Mouse (Mus musculus) forebrain, embryonic 15.5 days (tissue): ENCODE measurements at regions not wholly inside any gene's neighbourhood (a gene's known extent, or its start where the extent isn't known, plus 50 kb on each side); places are given as distances from the start of the nearest gene placed in this dataset.

ENCODE experiments used
- ATAC-seq: fragments of 200-750 bp; cut with Nextera tagmentation; replicated peaks from 2 replicates; pipeline ENCODE4 v1.8.0; 2017; ENCODE audit warnings: mild to moderate bottlenecking, moderate TSS enrichment, moderate library complexity
- H3K27ac ChIP-seq: fragments of 300-500 bp; sonication (generic); replicated peaks from 2 replicates; pipeline ENCODE4 v1.5.1; 2015; ENCODE audit warnings: mild to moderate bottlenecking, inconsistent platforms
- H3K27me3 ChIP-seq: fragments of 300-500 bp; sonication (generic); 2 replicates; pipeline ENCODE4 v1.6.1; 2015; ENCODE audit warnings: inconsistent platforms
- H3K36me3 ChIP-seq: fragments of 300-500 bp; sonication (generic); 2 replicates; pipeline ENCODE4 v1.6.1; 2015; ENCODE audit warnings: mild to moderate bottlenecking, inconsistent platforms
- H3K4me1 ChIP-seq: fragments of 300-500 bp; sonication (generic); 2 replicates; pipeline ENCODE4 v1.6.1; 2015; ENCODE audit warnings: inconsistent platforms
- H3K4me2 ChIP-seq: fragments of 300-500 bp; sonication (generic); replicated peaks from 2 replicates; pipeline ENCODE4 v1.6.1; 2015; ENCODE audit warnings: mild to moderate bottlenecking, inconsistent platforms
- H3K4me3 ChIP-seq: fragments of 300-500 bp; sonication (generic); 2 replicates; pipeline ENCODE4 v1.5.1; 2015; ENCODE audit warnings: mild to moderate bottlenecking, inconsistent platforms
- H3K9ac ChIP-seq: fragments of 300-500 bp; sonication (generic); replicated peaks from 2 replicates; pipeline ENCODE4 v1.6.1; 2015; ENCODE audit warnings: mild to moderate bottlenecking, inconsistent platforms
- H3K9me3 ChIP-seq: fragments of 300-500 bp; sonication (generic); 2 replicates; pipeline ENCODE4 v1.6.1; 2016; ENCODE audit warnings: inconsistent platforms
- WGBS: fragments of 180-500 bp; shearing (Covaris S2); methylation state at CpG from one replicate; pipeline ENCODE4 v1.1.7; 2015; ENCODE audit warnings: mixed read lengths; 5-methylcytosine and 5-hydroxymethylcytosine counted together

DNA sequence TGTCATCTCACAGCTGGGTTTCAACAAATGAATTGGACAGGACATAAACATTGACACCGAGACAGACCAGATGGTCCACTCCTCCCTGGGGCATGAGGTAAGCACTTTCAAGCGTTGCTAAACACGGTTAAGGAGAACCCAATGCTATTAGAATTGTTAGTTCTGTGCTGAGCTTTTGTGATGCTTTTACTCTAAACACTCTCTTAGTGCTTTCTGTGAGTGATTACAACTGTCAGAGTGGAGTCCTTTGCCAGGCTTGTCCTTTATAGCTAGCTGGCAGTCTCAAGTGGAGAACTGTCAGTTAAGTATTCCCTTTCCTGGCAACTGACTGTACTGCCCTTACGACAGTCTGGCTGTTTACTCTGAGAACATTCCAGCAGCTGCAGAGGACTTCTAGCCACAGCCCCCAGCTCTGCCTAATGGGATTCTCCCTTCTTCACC lies 95.6 kb upstream of the Ccng1 start:
- ATAC-seq: peak; percentile 63; the same call in 1 of the 2 replicates
- no peaks in the 10 kb centered on the region for H3K4me1 ChIP-seq
- no peaks in the 10 kb centered on the region for H3K9me3 ChIP-seq
- H3K4me3 ChIP-seq: no peak overlapping the region
- H3K9ac ChIP-seq: no peak overlapping the region
- H3K27me3 ChIP-seq: no peaks in the 10 kb centered on the region
- no peak overlapping the region for H3K27ac ChIP-seq
- 47% methylated on average over 4 of the region's 4 CpGs for WGBS
- no peak overlapping the region for H3K4me2 ChIP-seq
- no peaks in the 10 kb centered on the region for H3K36me3 ChIP-seq

DNA sequence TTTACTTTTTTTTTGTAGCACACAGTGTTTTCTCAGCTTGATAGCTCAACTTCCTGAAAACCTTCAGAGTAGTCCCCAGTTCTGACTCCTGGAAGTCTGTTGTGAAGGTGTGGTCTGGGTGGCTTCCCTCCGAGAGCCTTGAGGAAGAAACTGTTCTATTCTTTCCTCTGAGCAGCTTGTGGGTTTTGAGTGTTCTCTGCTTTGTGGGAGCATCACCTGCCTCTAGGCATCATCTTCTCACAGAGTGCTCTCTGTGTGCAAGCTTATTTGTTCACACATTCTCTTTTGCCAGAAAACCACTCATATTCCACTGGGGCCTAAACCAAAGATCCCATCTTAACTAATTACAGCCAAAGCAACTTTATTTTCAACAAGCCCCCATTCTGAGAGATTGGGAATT lies 91.5 kb upstream of the Ccng1 start:
- no peak overlapping the region for H3K9ac ChIP-seq
- H3K4me3 ChIP-seq: no peak overlapping the region
- H3K36me3 ChIP-seq: no peaks in the 10 kb centered on the region
- no peak for ATAC-seq
- no peak overlapping the region for H3K27ac ChIP-seq
- no peaks in the 10 kb centered on the region for H3K27me3 ChIP-seq
- no peak overlapping the region for H3K4me2 ChIP-seq
- H3K9me3 ChIP-seq: no peaks in the 10 kb centered on the region
- H3K4me1 ChIP-seq: no peaks in the 10 kb centered on the region
- 81% methylated on average over 1 of the region's 1 CpGs for WGBS

GRCm38 (mm10) chr11:40835393-40835792 lies 80.3 kb upstream of the Ccng1 start:
- Histone ChIP-seq H3K4me2 (no peak overlapping the region), H3K9me3 (no peaks in the 10 kb centered on the region), H3K36me3 (no peaks in the 10 kb centered on the region), H3K4me3 (no peak overlapping the region), H3K27me3 (no peaks in the 10 kb centered on the region), H3K9ac (no peak overlapping the region), H3K4me1 (no peaks in the 10 kb centered on the region), H3K27ac (no peak overlapping the region)
- ATAC-seq: no peak
- 42% methylated on average over 4 of the region's 4 CpGs for WGBS
